12 mouse cellular contexts compared by ENCODE assay signal in the genomic region with DNA sequence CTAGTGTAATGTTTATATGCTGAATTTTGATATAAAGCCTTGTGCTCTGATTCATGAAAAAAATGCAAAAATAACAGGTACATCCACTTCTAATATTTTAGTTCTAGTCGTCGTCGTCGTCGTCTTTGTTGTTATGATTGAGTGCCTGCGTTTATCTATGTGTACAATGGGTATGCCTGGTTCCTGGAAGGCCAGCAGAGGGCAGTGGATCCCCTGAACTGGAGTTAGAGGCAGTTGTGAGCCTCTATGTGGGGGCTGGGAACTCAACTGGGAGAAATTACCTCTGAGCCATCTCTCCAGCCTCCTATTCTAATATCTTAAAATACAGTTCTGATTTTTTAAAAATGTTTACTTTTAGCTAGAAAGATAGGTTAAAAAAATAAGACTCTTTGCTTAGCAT. TPM values are rescaled to one million over a fixed set of nuclear protein-coding genes. Genes with fewer than 3 reads are reported as not detected.
DNase-seq lines count a peak whose midpoint lies in the region; ATAC-seq and TF ChIP-seq lines count a peak whose summit lies in the region.
"Had no signal": no experiment of that assay in that cellular context is flagged by ENCODE, and none has a peak within 500 bp of the region (broad histone marks: within the 10 kb centered on the region; RNA-seq: fewer than 3 reads in every experiment).

No protein-coding gene starts in this region.

- no peaks in the 10 kb centered on the region for H3K27me3 ChIP-seq in kidney, adult 2 months (replicated peaks; ENCODE audit: control insufficient read depth, insufficient read depth, low read length)
- no peaks in the 10 kb centered on the region for H3K27me3 ChIP-seq in CH12.LX (replicated peaks)
- H3K27me3 ChIP-seq in forebrain, embryonic 13.5 days = no peaks in the 10 kb centered on the region
- H3K27me3 ChIP-seq: heart, embryonic 15.5 days; intestine, embryonic 15.5 days; liver, embryonic 15.5 days had no signal

- no peak for TF ChIP-seq EP300 in CH12.LX (IDR thresholded peaks at IDR 0.05; ENCODE audit: low read length)

- peak; percentile 10 for DNase-seq in kidney, adult 2 months
- no peak for DNase-seq in kidney, adult 11 months
- DNase-seq in 416B (ENCODE audit: low read depth) (peak; percentile 38), CH12.LX (ENCODE audit: extremely low read depth) (peak; percentile 39)
- peak; percentile 31 for DNase-seq in induced T-regulatory cell, adult 2 months (ENCODE audit: low read depth)
- DNase-seq in embryo, embryonic 11 days = no peak
- no peak for DNase-seq in ovary, adult 18-20 months (ENCODE audit: low spot score)

- TF ChIP-seq RAD21 in CH12.LX (IDR thresholded peaks at IDR 0.05; ENCODE audit: low read depth, low read length) = peak; percentile 32

- no peak for TF ChIP-seq POLR2A in kidney, adult 2 months (IDR thresholded peaks at IDR 0.05; ENCODE audit: low read depth, low read length)
- no peak for TF ChIP-seq POLR2A in CH12.LX (IDR thresholded peaks at IDR 0.05; ENCODE audit: low read depth, low read length)

- no peak for ATAC-seq in forebrain, embryonic 13.5 days
- ATAC-seq: intestine, embryonic 15.5 days had no signal

- no peak overlapping the region for H3K9ac ChIP-seq in CH12.LX (ENCODE audit: insufficient read depth, low read depth)
- H3K9ac ChIP-seq in forebrain, embryonic 13.5 days = no peak overlapping the region
- H3K9ac ChIP-seq: heart, embryonic 15.5 days; intestine, embryonic 15.5 days; liver, embryonic 15.5 days had no signal

- H3K36me3 ChIP-seq in kidney, adult 2 months (ENCODE audit: control insufficient read depth, insufficient read depth, low read length) = no peaks in the 10 kb centered on the region; the same call in 1 of the 2 replicates
- H3K36me3 ChIP-seq in CH12.LX (replicated peaks in 1 of 2; ENCODE audit: control insufficient read depth in 1 of 2, insufficient read depth in 1 of 2, low read length in 1 of 2) = peaks cover 0 to 19% of the 10 kb centered on the region in 2 experiments
- H3K36me3 ChIP-seq in forebrain, embryonic 13.5 days (ENCODE audit: poor library complexity, severe bottlenecking) = no peaks in the 10 kb centered on the region
- H3K36me3 ChIP-seq: heart, embryonic 15.5 days; intestine, embryonic 15.5 days; liver, embryonic 15.5 days had no signal

- H3K4me2 ChIP-seq in CH12.LX (ENCODE audit: insufficient read depth, low read depth, poor library complexity, severe bottlenecking) = no peak overlapping the region
- no peak overlapping the region for H3K4me2 ChIP-seq in forebrain, embryonic 13.5 days
- H3K4me2 ChIP-seq: heart, embryonic 15.5 days; intestine, embryonic 15.5 days; liver, embryonic 15.5 days had no signal

- in situ Hi-C loops in CH12.LX (cut with MboI; ENCODE audit: low pct_ligation_motif_present, low pct_unique_long_range_greater_than_20kb, low sequenced_read_pairs) = no loop called here

- no peak overlapping the region for H3K4me3 ChIP-seq in kidney, adult 2 months (ENCODE audit: insufficient read depth, low read depth, low read length)
- no peak overlapping the region for H3K4me3 ChIP-seq in CH12.LX (replicated peaks in 1 of 3; ENCODE audit: low read depth in 2 of 3, low read length in 2 of 3, poor library complexity in 1 of 3)
- no peak overlapping the region for H3K4me3 ChIP-seq in forebrain, embryonic 13.5 days
- H3K4me3 ChIP-seq: heart, embryonic 15.5 days; intestine, embryonic 15.5 days; liver, embryonic 15.5 days had no signal

- no peaks in the 10 kb centered on the region for H3K4me1 ChIP-seq in kidney, adult 2 months (ENCODE audit: control insufficient read depth, insufficient read depth, low read length)
- no peaks in the 10 kb centered on the region; a peak in 1 of 4 replicates for H3K4me1 ChIP-seq in CH12.LX (ENCODE audit: control insufficient read depth in 1 of 2, insufficient read depth in 2 of 2)
- no peaks in the 10 kb centered on the region for H3K4me1 ChIP-seq in forebrain, embryonic 13.5 days
- H3K4me1 ChIP-seq: heart, embryonic 15.5 days; intestine, embryonic 15.5 days had no signal

- H3K9me3 ChIP-seq in CH12.LX (replicated peaks; ENCODE audit: low read length) = no peaks in the 10 kb centered on the region
- no peaks in the 10 kb centered on the region for H3K9me3 ChIP-seq in forebrain, embryonic 13.5 days (replicated peaks)
- H3K9me3 ChIP-seq: heart, embryonic 15.5 days; intestine, embryonic 15.5 days; liver, embryonic 15.5 days had no signal

- H3K79me2 ChIP-seq in CH12.LX (replicated peaks; ENCODE audit: control insufficient read depth, extremely low read depth, insufficient read depth, poor library complexity, severe bottlenecking) = no peaks in the 10 kb centered on the region

- dilution Hi-C loops in CH12.LX (cut with MboI; ENCODE audit: extremely low pct_ligation_motif_present, extremely low pct_unique_long_range_greater_than_20kb, low sequenced_read_pairs) = no loop called here

- TF ChIP-seq CTCF in kidney, adult 2 months (conservative IDR thresholded peaks at IDR 0.05; ENCODE audit: insufficient read depth, insufficient read length, low read depth, low read length) = peak; percentile 43
- TF ChIP-seq CTCF in CH12.LX (conservative IDR thresholded peaks at IDR 0.05 in 1 of 2, IDR thresholded peaks at IDR 0.05 in 1 of 2; ENCODE audit: low read depth in 2 of 2, low read length in 2 of 2) = peak in 1 of 2 experiments; percentile 60; a peak in 2 of 4 replicates

- H3K27ac ChIP-seq in kidney, adult 2 months (ENCODE audit: insufficient read depth, low read depth, low read length) = no peak overlapping the region
- H3K27ac ChIP-seq in CH12.LX (ENCODE audit: insufficient read depth, low read depth) = no peak overlapping the region
- H3K27ac ChIP-seq in forebrain, embryonic 13.5 days = no peak overlapping the region
- H3K27ac ChIP-seq: heart, embryonic 15.5 days; intestine, embryonic 15.5 days; liver, embryonic 15.5 days had no signal

- WGBS in kidney, adult 2 months = 59% methylated on average over 6 of the region's 6 CpGs
- 58% methylated on average over 6 of the region's 6 CpGs for WGBS in forebrain, embryonic 13.5 days

TF ChIP-seq in CH12.LX, 34 proteins besides CTCF, POLR2A, EP300 and RAD21:
- TF ChIP-seq SMC3 (IDR thresholded peaks at IDR 0.05; ENCODE audit: low read depth, low read length) = peak; percentile 33
- TF ChIP-seq JUN (IDR thresholded peaks at IDR 0.05; ENCODE audit: insufficient read depth, low read depth, low read length) = no peak

RNA-seq across cellular contexts. Expression of a gene that starts 14.4 kb away (rescaled TPM):
- polyA plus RNA-seq in kidney, adult 2 months (2012; rRNA removed) = 0.27 and 1.2 TPM in 2 replicates
- total RNA-seq in CH12.LX (2012; rRNA removed) (2.5 and 4.2 TPM in 2 replicates), CH12.LX (2014; rRNA removed) (1.5 and 1.7 TPM in 2 replicates)
- polyA plus RNA-seq in CH12.LX (2012; ENCODE audit: insufficient read length, low read depth) = 4.6 and 5.1 TPM in 2 replicates
- not detected in 2 replicates for polyA plus RNA-seq in forebrain, embryonic 13.5 days (2015; fragmentation: Nextera tagmentation; extraction: Ambion mirVana)
- polyA plus RNA-seq: midbrain, embryonic 14.5 days had no signal

RNA-seq across cellular contexts. Expression of a gene that starts 35.2 kb away (rescaled TPM):
- not detected in 2 replicates for polyA plus RNA-seq in kidney, adult 2 months (2012; rRNA removed)
- not detected in 2 replicates for total RNA-seq in CH12.LX (2012; rRNA removed)
- not detected in 2 replicates for total RNA-seq in CH12.LX (2014; rRNA removed)
- polyA plus RNA-seq in CH12.LX (2012; ENCODE audit: insufficient read length, low read depth) = 0.71 TPM in 1 of 2 replicates, not detected in the other
- not detected in 2 replicates for polyA plus RNA-seq in forebrain, embryonic 13.5 days (2015; fragmentation: Nextera tagmentation; extraction: Ambion mirVana)
- polyA plus RNA-seq: midbrain, embryonic 14.5 days had no signal

RNA-seq across cellular contexts. Expression of a gene that starts 35.3 kb away (rescaled TPM):
- polyA plus RNA-seq in kidney, adult 2 months (2012; rRNA removed) = 119 and 134 TPM in 2 replicates
- total RNA-seq in CH12.LX (2012; rRNA removed) = 14.1 and 16.2 TPM in 2 replicates
- total RNA-seq in CH12.LX (2014; rRNA removed) = 22.5 and 23.0 TPM in 2 replicates
- polyA plus RNA-seq in CH12.LX (2012; ENCODE audit: insufficient read length, low read depth) = 18.2 and 25.4 TPM in 2 replicates
- 12.5 and 12.7 TPM in 2 replicates for polyA plus RNA-seq in forebrain, embryonic 13.5 days (2015; fragmentation: Nextera tagmentation; extraction: Ambion mirVana)

RNA-seq across cellular contexts. Expression of a gene that starts 35.6 kb away (rescaled TPM):
- polyA plus RNA-seq in kidney, adult 2 months (2012; rRNA removed) = 129 and 154 TPM in 2 replicates
- total RNA-seq in CH12.LX (2012; rRNA removed) (14.3 and 20.2 TPM in 2 replicates), CH12.LX (2014; rRNA removed) (22.6 and 23.7 TPM in 2 replicates)
- 13.6 and 13.7 TPM in 2 replicates for polyA plus RNA-seq in CH12.LX (2012; ENCODE audit: insufficient read length, low read depth)
- 7.7 and 8.9 TPM in 2 replicates for polyA plus RNA-seq in forebrain, embryonic 13.5 days (2015; fragmentation: Nextera tagmentation; extraction: Ambion mirVana)

Comparison
In these comparisons a context has a peak if more than half of its experiments do, and no peak if none do; other contexts are left out.
1. DNase-seq: peak in kidney, adult 2 months (single experiment), 416B (single experiment), CH12.LX (single experiment) and induced T-regulatory cell, adult 2 months (single experiment); none in kidney, adult 11 months (single experiment), embryo, embryonic 11 days (single experiment) and ovary, adult 18-20 months (single experiment).